Mouse (Mus musculus): Measurements from ENCODE around the gene Clec10a. TPM values are rescaled to one million over a fixed set of nuclear protein-coding genes. Genes with fewer than 3 reads are reported as not detected.
"Not testable (repeated sequence)": the region's sequence is repeated elsewhere in the genome, so short reads cannot be mapped to it uniquely, and the experiment has no call there.

The Clec10a gene
- polyA plus RNA-seq (2012; rRNA removed) (0.85 and 1.6 TPM in 2 replicates), polyA plus RNA-seq (2014; fragmentation: Nextera tagmentation; extraction: Ambion mirVana) (1.2 and 1.8 TPM in 2 replicates)

GRCm38 (mm10) chr11:70155897-70156296, at the start of gene Clec10a:
Clec10a (plus strand) TSS chr11:70156197.
- WGBS = no CpG with 5 or more reads among the region's 5 CpGs
- not testable (repeated sequence) for H3K4me3 ChIP-seq (replicated peaks; ENCODE audit: low read length); H3K9me3 ChIP-seq (ENCODE audit: control insufficient read depth, low read length); H3K9ac ChIP-seq (ENCODE audit: low read depth, low read length, severe bottlenecking); DNase-seq (ENCODE audit: low spot score); H3K27me3 ChIP-seq (ENCODE audit: control insufficient read depth, insufficient read depth, low read length); ATAC-seq (ENCODE audit: low FRiP score, low read depth); H3K27ac ChIP-seq (replicated peaks; ENCODE audit: low read depth, low read length); H3K4me2 ChIP-seq (replicated peaks; ENCODE audit: low read depth, low read length, severe bottlenecking); H3K4me1 ChIP-seq (ENCODE audit: control insufficient read depth, insufficient read depth, low read length); H3K36me3 ChIP-seq (ENCODE audit: control insufficient read depth, insufficient read depth, low read length)

- no peak overlapping the region for H3K4me3 ChIP-seq (replicated peaks; ENCODE audit: low read length)
- H3K27me3 ChIP-seq (ENCODE audit: control insufficient read depth, insufficient read depth, low read length) = no peaks in the 10 kb centered on the region
- DNase-seq (ENCODE audit: low spot score) (no peak), ATAC-seq (ENCODE audit: low FRiP score, low read depth) (no peak)
- H3K9ac ChIP-seq (ENCODE audit: low read depth, low read length, severe bottlenecking) = no peak overlapping the region
- no peaks in the 10 kb centered on the region; the same call in 1 of the 2 replicates for H3K9me3 ChIP-seq (ENCODE audit: control insufficient read depth, low read length)
- 59% methylated on average over 8 of the region's 8 CpGs for WGBS
- H3K4me2 ChIP-seq (replicated peaks; ENCODE audit: low read depth, low read length, severe bottlenecking) = no peak overlapping the region
- H3K4me1 ChIP-seq (ENCODE audit: control insufficient read depth, insufficient read depth, low read length) = no peaks in the 10 kb centered on the region
- no peak overlapping the region for H3K27ac ChIP-seq (replicated peaks; ENCODE audit: low read depth, low read length)
- no peak for TF ChIP-seq POLR2A (IDR thresholded peaks at IDR 0.05; ENCODE audit: borderline replicate concordance, extremely low read depth, insufficient read depth, insufficient read length)
- H3K36me3 ChIP-seq (ENCODE audit: control insufficient read depth, insufficient read depth, low read length) = no peaks in the 10 kb centered on the region
Measured at GRCm38 (mm10) chr11:70107085-70107484, 48.9 kb upstream of the Clec10a start.

- no peak overlapping the region for H3K4me2 ChIP-seq (replicated peaks; ENCODE audit: low read depth, low read length, severe bottlenecking)
- no peaks in the 10 kb centered on the region; the same call in 1 of the 2 replicates for H3K9me3 ChIP-seq (ENCODE audit: control insufficient read depth, low read length)
- WGBS = 66% methylated on average over 3 of the region's 3 CpGs
- H3K4me1 ChIP-seq (ENCODE audit: control insufficient read depth, insufficient read depth, low read length) = no peaks in the 10 kb centered on the region
- H3K9ac ChIP-seq (ENCODE audit: low read depth, low read length, severe bottlenecking) = no peak overlapping the region
- no peak for TF ChIP-seq POLR2A (IDR thresholded peaks at IDR 0.05; ENCODE audit: borderline replicate concordance, extremely low read depth, insufficient read depth, insufficient read length)
- H3K4me3 ChIP-seq (replicated peaks; ENCODE audit: low read length) = no peak overlapping the region
- ATAC-seq (ENCODE audit: low FRiP score, low read depth) = no peak
- no peaks in the 10 kb centered on the region for H3K27me3 ChIP-seq (ENCODE audit: control insufficient read depth, insufficient read depth, low read length)
- H3K27ac ChIP-seq (replicated peaks; ENCODE audit: low read depth, low read length) = no peak overlapping the region
- H3K36me3 ChIP-seq (ENCODE audit: control insufficient read depth, insufficient read depth, low read length) = no peaks in the 10 kb centered on the region
- no peak for DNase-seq (ENCODE audit: low spot score)
Measured at GRCm38 (mm10) chr11:70110146-70110545, 45.9 kb upstream of the Clec10a start.

GRCm38 (mm10) chr11:70114562-70114961, 41.4 kb upstream of the Clec10a start:
- ATAC-seq (ENCODE audit: low FRiP score, low read depth) (no peak), DNase-seq (ENCODE audit: low spot score) (no peak)
- H3K4me3 ChIP-seq (replicated peaks; ENCODE audit: low read length) = no peak overlapping the region
- peaks cover under 1% of the 10 kb centered on the region; the same call in 1 of the 2 replicates for H3K9me3 ChIP-seq (ENCODE audit: control insufficient read depth, low read length)
- no peaks in the 10 kb centered on the region for H3K4me1 ChIP-seq (ENCODE audit: control insufficient read depth, insufficient read depth, low read length)
- H3K4me2 ChIP-seq (replicated peaks; ENCODE audit: low read depth, low read length, severe bottlenecking) = no peak overlapping the region
- H3K36me3 ChIP-seq (ENCODE audit: control insufficient read depth, insufficient read depth, low read length) = no peaks in the 10 kb centered on the region
- TF ChIP-seq POLR2A (IDR thresholded peaks at IDR 0.05; ENCODE audit: borderline replicate concordance, extremely low read depth, insufficient read depth, insufficient read length) = no peak
- 46% methylated on average over 4 of the region's 4 CpGs for WGBS
- no peak overlapping the region for H3K27ac ChIP-seq (replicated peaks; ENCODE audit: low read depth, low read length)
- H3K27me3 ChIP-seq (ENCODE audit: control insufficient read depth, insufficient read depth, low read length) = no peaks in the 10 kb centered on the region
- no peak overlapping the region for H3K9ac ChIP-seq (ENCODE audit: low read depth, low read length, severe bottlenecking)

DNA sequence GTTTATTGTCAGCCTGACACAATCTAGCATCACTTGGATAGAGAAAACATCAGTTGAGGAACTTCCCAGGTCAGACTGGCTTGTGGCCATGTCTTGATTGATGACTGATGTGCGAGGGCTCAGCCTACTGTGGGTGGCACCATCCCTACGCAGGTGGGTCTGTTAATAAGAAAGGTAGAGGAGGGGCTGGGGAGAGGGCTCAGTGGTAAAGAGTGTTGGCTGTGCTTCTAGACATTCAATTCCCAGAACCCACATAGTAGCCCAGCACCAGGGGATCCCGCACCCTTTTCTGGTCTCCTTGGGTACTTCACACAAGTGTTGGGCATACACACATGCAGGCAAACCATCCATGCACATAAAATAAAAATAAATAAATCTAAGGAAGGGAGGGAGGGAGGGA, 40.1 kb upstream of the Clec10a start:
- no peak overlapping the region for H3K9ac ChIP-seq (ENCODE audit: low read depth, low read length, severe bottlenecking)
- no peaks in the 10 kb centered on the region for H3K36me3 ChIP-seq (ENCODE audit: control insufficient read depth, insufficient read depth, low read length)
- H3K27ac ChIP-seq (replicated peaks; ENCODE audit: low read depth, low read length) = no peak overlapping the region
- H3K4me3 ChIP-seq (replicated peaks; ENCODE audit: low read length) = no peak overlapping the region
- DNase-seq (ENCODE audit: low spot score) (no peak), ATAC-seq (ENCODE audit: low FRiP score, low read depth) (no peak)
- TF ChIP-seq POLR2A (IDR thresholded peaks at IDR 0.05; ENCODE audit: borderline replicate concordance, extremely low read depth, insufficient read depth, insufficient read length) = no peak
- 92% methylated on average over 3 of the region's 3 CpGs for whole genome bisulfite sequencing
- H3K9me3 ChIP-seq (ENCODE audit: control insufficient read depth, low read length) = peaks cover 9% of the 10 kb centered on the region; the same call in 1 of the 2 replicates
- H3K27me3 ChIP-seq (ENCODE audit: control insufficient read depth, insufficient read depth, low read length) = no peaks in the 10 kb centered on the region
- H3K4me1 ChIP-seq (ENCODE audit: control insufficient read depth, insufficient read depth, low read length) = no peaks in the 10 kb centered on the region
- H3K4me2 ChIP-seq (replicated peaks; ENCODE audit: low read depth, low read length, severe bottlenecking) = no peak overlapping the region

DNA sequence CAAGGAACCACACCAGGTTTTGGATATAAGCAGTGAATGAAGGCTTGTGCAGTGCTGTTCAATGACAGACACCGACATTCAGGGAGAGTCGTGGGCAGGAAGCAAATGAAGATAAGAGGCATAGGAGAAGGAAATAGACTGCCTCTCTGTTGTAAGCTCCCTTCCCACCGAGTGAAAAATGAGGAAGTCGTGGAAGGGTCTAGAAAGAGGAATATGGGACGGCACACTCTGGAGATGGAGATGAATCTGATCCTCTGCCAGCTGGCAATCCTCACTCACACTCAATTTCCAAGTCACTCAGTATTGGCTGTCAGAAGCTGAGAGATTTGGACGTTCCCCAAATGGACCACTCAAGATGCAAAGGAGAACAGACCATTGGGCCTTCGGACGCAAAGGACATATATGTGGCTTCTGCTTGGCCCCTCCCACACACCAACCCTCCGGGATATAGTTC, 26.0 kb upstream of the Clec10a start, which contains the start of gene Mgl2:
TSS of gene Mgl2 (plus strand) at position 404 of the 454 bp plus-strand sequence.
- Histone ChIP-seq H3K9me3 (ENCODE audit: control insufficient read depth, low read length) (no peaks in the 10 kb centered on the region), H3K27ac (replicated peaks; ENCODE audit: low read depth, low read length) (no peak within 1 kb of the TSS), H3K36me3 (ENCODE audit: control insufficient read depth, insufficient read depth, low read length) (no peaks in the 10 kb centered on the region), H3K4me2 (replicated peaks; ENCODE audit: low read depth, low read length, severe bottlenecking) (no peak within 1 kb of the TSS), H3K4me3 (replicated peaks; ENCODE audit: low read length) (no peak within 1 kb of the TSS), H3K4me1 (ENCODE audit: control insufficient read depth, insufficient read depth, low read length) (no peaks in the 10 kb centered on the region), H3K27me3 (ENCODE audit: control insufficient read depth, insufficient read depth, low read length) (no peaks in the 10 kb centered on the region), H3K9ac (ENCODE audit: low read depth, low read length, severe bottlenecking) (no peak within 1 kb of the TSS)
- WGBS = 82% methylated on average over 9 of the region's 9 CpGs
- no peak for ATAC-seq (ENCODE audit: low FRiP score, low read depth)
- TF ChIP-seq POLR2A (IDR thresholded peaks at IDR 0.05; ENCODE audit: borderline replicate concordance, extremely low read depth, insufficient read depth, insufficient read length) = no peak
- DNase-seq (ENCODE audit: low spot score) = no peak

DNA sequence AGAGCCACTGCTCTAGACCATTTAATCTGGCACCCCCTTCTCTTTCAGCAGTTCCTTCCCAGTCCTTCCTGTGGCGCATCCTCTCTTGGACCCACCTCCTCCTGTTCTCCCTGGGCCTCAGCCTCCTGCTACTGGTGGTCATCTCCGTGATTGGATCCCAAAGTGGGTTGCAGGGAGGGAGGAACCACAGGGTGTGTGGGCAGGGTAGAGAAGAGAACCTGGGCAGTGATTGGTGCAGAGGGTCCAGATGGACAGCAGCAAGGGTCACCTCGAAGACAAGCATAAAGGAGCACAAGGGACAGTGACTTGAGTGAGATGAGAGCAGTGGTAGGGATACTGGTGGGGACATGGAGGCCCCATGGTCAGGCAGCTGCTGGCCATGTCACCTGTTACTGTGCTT, 21.0 kb upstream of the Clec10a start:
- H3K27ac ChIP-seq (replicated peaks; ENCODE audit: low read depth, low read length); H3K4me1 ChIP-seq (ENCODE audit: control insufficient read depth, insufficient read depth, low read length); DNase-seq (ENCODE audit: low spot score); H3K27me3 ChIP-seq (ENCODE audit: control insufficient read depth, insufficient read depth, low read length); H3K4me2 ChIP-seq (replicated peaks; ENCODE audit: low read depth, low read length, severe bottlenecking); H3K36me3 ChIP-seq (ENCODE audit: control insufficient read depth, insufficient read depth, low read length); ATAC-seq (ENCODE audit: low FRiP score, low read depth); H3K4me3 ChIP-seq (replicated peaks; ENCODE audit: low read length); H3K9me3 ChIP-seq (ENCODE audit: control insufficient read depth, low read length); H3K9ac ChIP-seq (ENCODE audit: low read depth, low read length, severe bottlenecking): not testable (repeated sequence)
- 78% methylated on average over 3 of the region's 3 CpGs for WGBS

DNA sequence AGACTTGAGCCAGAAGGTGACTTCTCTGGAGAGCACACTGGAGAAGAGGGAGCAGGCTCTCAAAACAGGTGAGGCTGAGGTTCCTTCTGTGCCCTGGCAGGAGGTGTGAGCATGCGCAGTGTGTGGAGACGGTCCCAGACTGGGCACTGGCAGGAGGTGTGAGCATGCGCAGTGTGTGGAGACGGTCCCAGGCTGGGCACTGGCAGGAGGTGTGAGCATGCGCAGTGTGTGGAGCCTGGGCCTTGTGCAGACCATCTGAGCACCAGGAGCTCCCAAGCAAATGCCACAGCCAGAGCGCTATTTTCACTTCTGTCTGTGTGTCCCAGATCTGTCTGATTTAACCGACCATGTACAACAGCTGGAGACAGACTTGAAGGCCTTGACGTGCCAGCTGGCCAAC, 20.1 kb upstream of the Clec10a start:
- not testable (repeated sequence) for DNase-seq (ENCODE audit: low spot score); H3K36me3 ChIP-seq (ENCODE audit: control insufficient read depth, insufficient read depth, low read length); H3K4me1 ChIP-seq (ENCODE audit: control insufficient read depth, insufficient read depth, low read length); H3K4me2 ChIP-seq (replicated peaks; ENCODE audit: low read depth, low read length, severe bottlenecking); ATAC-seq (ENCODE audit: low FRiP score, low read depth); H3K27ac ChIP-seq (replicated peaks; ENCODE audit: low read depth, low read length); H3K27me3 ChIP-seq (ENCODE audit: control insufficient read depth, insufficient read depth, low read length); H3K9me3 ChIP-seq (ENCODE audit: control insufficient read depth, low read length); H3K4me3 ChIP-seq (replicated peaks; ENCODE audit: low read length); H3K9ac ChIP-seq (ENCODE audit: low read depth, low read length, severe bottlenecking)
- 83% methylated on average over 8 of the region's 8 CpGs for WGBS

Measured in limb, embryonic 14.5 days (tissue).